Mouse (Mus musculus) right cerebral cortex, postnatal 14 days (tissue): ENCODE measurements at regions not wholly inside any gene's neighbourhood (a gene's known extent, or its start where the extent isn't known, plus 50 kb on each side); places are given as distances from the start of the nearest gene placed in this dataset.
A peak's percentile ranks its signal among the peaks of the same experiment; 100 is the strongest.

Source experiments
- DNase-seq: peaks from one replicate; pipeline ENCODE4 v3.0.0; 2022

- DNase-seq = no peak
Measured at GRCm38 (mm10) chr7:83195896-83196537, 328.9 kb downstream of the Mex3b start.

GRCm38 (mm10) chr7:83197490-83197889, 330.4 kb downstream of the Mex3b start:
- DNase-seq = no peak

GRCm38 (mm10) chr7:83201126-83201686, 334.1 kb downstream of the Mex3b start:
- no peak for DNase-seq

- DNase-seq = peak; percentile 57
Measured at GRCm38 (mm10) chr7:83201768-83202493, 334.8 kb downstream of the Mex3b start.

GRCm38 (mm10) chr7:83203311-83204012, 336.3 kb downstream of the Mex3b start:
- DNase-seq = no peak

- DNase-seq = no peak
Measured at GRCm38 (mm10) chr7:83204013-83204365, 336.9 kb downstream of the Mex3b start.

- no peak for DNase-seq
Measured at GRCm38 (mm10) chr7:83204701-83205100, 337.6 kb downstream of the Mex3b start.

GRCm38 (mm10) chr7:83206999-83207398, 339.9 kb downstream of the Mex3b start:
- no peak for DNase-seq

GRCm38 (mm10) chr7:83211611-83212010, 344.5 kb downstream of the Mex3b start:
- DNase-seq = no peak

- no peak for DNase-seq
Measured at GRCm38 (mm10) chr7:83222029-83222722, 355.0 kb downstream of the Mex3b start.

- DNase-seq = no peak
Measured at GRCm38 (mm10) chr7:83227262-83228108, 357.2 kb upstream of the Tmc3 start.

GRCm38 (mm10) chr7:83230496-83231325, 354.0 kb upstream of the Tmc3 start:
- DNase-seq = peak; percentile 49

- no peak for DNase-seq
Measured at GRCm38 (mm10) chr7:83235659-83236058, 349.1 kb upstream of the Tmc3 start.

GRCm38 (mm10) chr7:83237336-83237735, 347.4 kb upstream of the Tmc3 start:
- DNase-seq = no peak

GRCm38 (mm10) chr7:83238091-83238490, 346.6 kb upstream of the Tmc3 start:
- no peak for DNase-seq

GRCm38 (mm10) chr7:83242233-83242632, 342.5 kb upstream of the Tmc3 start:
- DNase-seq = no peak

GRCm38 (mm10) chr7:83245867-83246266, 338.9 kb upstream of the Tmc3 start:
- DNase-seq = no peak

- no peak for DNase-seq
Measured at GRCm38 (mm10) chr7:83251995-83252563, 332.6 kb upstream of the Tmc3 start.

- DNase-seq = no peak
Measured at GRCm38 (mm10) chr7:83253001-83253400, 331.7 kb upstream of the Tmc3 start.

GRCm38 (mm10) chr7:83253432-83253831, 331.3 kb upstream of the Tmc3 start:
- no peak for DNase-seq

- DNase-seq = no peak
Measured at GRCm38 (mm10) chr7:83254411-83254810, 330.3 kb upstream of the Tmc3 start.
